Mouse (Mus musculus) megakaryocyte, embryonic 14.5 days (primary cell): Measurements from ENCODE around the gene Ercc2.

Source experiments
- FLI1 ChIP-seq: IDR thresholded peaks from 2 replicates; pipeline ENCODE4 v1.6.1; 2012; ENCODE audit warnings: low read length, inconsistent platforms, mixed read lengths
- GATA1 ChIP-seq: IDR thresholded peaks from 3 replicates; pipeline ENCODE4 v1.6.1; 2012; ENCODE audit warnings: mixed read lengths, low read length, inconsistent platforms, borderline replicate concordance

GRCm38 (mm10) chr7:19337122-19337521 lies 44.7 kb upstream of the Ercc2 start:
- no peak for TF ChIP-seq GATA1
- TF ChIP-seq FLI1: no peak
